Mouse (Mus musculus) large intestine, adult 2 months (tissue): ENCODE measurements around the gene Tnfsf11. TPM values are rescaled to one million over a fixed set of nuclear protein-coding genes. Genes with fewer than 3 reads are reported as not detected.

Source experiments
- polyA plus RNA-seq: library from polyadenylated mRNA; depleted of rRNA; stranded (reverse); fragments of >200 nt; gene quantifications from 2 replicates; pipeline ENCODE4 v1.2.3, GENCODE M21; 2012; rRNA removed

Gene Tnfsf11
- polyA plus RNA-seq, 1 experiment, result 0.30 TPM

Other genes with a start within 250 kb of the Tnfsf11 start
- not detected in 2 replicates for gene Fam216b, start 219.0 kb downstream of the Tnfsf11 start, polyA plus RNA-seq
- 3.2 and 5.4 TPM in 2 replicates for gene Akap11, start 228.8 kb upstream of the Tnfsf11 start, polyA plus RNA-seq